Mouse (Mus musculus) kidney, adult 18-20 months (tissue): ENCODE measurements around the gene Keap1.
"Not testable (repeated sequence)": the region's sequence is repeated elsewhere in the genome, so short reads cannot be mapped to it uniquely, and the experiment has no call there.

Experiments
- DNase-seq: peaks from one replicate; pipeline ENCODE4 v3.0.0; 2021

Gene Keap1

DNA sequence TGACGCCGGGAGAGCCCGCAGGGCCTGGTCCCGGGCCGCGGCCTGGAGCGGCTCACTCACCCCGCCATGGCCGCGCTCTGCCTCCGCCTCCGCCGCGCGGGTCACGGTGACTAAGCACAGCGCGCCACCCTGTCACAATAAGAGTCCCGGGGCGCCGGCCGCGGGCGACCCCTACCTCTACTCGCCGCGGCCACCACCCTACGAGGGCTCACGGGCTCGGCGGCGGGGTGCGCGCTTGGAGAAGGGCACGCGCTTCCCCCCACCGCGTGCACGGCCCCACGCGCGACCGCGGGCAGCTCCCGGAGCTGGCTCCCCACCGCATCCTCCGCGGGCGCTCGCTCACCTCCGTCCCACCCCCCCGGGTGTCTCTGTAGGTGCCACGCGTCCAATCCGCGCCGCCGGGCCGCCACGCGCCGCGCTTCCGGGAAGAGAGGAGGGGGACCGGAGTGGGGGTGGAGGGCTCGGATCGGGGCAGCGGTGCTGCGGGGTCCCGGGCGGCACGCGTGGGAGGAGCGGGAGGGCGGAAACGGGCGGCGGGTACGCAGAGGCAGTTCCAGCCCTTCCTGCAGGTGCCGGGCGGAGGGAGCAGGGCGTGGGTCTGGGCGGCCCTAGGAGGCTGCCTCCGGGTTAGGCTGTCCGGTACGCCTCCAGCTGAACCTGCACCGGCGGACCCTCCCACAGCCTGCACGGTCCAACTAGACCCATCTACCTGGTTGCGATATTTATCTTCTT, at the start of gene Keap1:
Gene Keap1 (minus strand): TSS at position 629 of the 732 bp plus-strand sequence.
- DNase-seq = peak; percentile 90

DNA sequence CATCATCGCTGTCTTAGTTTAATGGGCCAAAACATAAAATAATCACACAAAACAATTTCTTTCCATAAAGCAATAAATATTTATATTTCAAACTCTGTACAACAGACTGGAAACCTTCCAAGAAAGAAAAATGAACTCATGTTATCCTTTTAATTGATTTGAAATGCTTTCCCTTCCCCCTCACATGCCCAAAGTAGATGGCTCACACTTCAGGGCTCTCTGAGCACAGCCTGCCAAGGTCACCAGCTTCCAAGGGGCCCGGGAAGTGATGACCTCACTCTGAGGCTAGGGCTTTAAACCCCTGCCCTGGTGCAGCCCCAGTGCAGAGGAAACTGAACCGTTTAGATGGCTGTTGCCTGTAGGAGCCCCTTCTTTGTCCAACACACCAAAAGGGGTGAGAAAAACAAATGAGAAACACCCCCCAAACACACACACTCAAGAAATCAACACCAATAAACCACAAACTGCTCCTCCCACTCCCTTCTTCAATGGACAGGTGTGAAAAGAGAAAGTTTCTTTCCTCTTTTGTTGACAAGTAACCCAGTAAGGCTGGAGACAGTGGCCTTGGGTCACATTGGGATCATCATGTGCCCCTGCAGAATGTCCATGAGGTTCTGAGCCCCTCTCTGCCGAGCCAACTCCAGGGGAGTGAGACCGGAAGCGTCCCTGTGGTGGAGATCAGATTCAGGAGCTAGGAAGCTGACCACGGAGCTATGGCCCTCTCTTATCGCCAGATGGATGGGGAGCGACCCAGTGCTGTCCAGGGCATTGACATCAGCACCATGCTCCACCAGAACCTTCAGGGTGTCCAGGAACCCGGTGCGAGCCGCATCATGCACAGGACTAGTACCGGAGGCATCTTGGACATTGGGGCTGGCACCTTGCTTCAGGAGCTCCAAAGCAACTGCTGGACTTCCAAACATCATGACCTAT, 49.5 kb upstream of the Keap1 start:
- no peak for DNase-seq

GRCm38 (mm10) chr9:21287571-21288402, 48.6 kb upstream of the Keap1 start, which contains the start of gene Kri1:
Gene Kri1 (minus strand): TSS chr9:21287969.
- DNase-seq = peak; percentile 99

DNA sequence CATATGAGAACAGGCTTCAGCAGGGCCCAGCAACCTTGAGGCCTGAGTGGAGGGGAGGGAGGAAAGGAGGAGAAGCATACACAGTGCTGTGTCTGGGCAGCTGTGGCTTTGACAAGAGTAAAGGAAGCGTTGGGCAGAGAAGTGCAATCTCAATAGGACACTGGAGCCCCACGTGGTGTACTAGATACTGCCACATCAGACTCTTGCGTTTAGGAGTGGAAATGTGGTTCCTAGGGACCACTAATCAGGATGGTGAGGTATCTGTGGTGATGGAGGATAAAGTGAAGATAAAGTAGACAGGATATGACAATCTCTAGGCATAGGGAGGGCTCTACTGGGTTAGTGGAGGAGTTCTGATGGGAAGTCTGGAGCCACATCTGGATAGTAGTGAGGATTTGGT, 47.6 kb upstream of the Keap1 start:
- no peak for DNase-seq

DNA sequence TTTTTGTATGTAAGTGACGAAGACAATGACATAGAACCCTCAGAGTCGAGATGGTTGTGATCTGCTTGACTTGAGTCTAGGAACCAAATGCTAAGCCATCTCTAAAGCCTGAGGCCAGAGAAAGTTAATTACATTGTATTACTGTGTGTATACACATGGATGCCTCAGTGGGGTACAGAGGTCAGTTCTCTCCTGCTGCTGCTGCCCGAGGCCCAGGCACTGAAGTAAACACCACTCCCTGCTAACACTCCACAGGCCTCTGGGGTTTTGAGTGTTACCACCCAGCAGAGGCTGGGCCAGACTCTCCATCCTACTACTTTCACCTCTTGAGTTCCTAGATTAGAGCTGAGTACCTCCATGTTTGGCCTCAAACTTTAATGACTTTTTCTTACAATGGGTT, 44.8 kb upstream of the Keap1 start:
- DNase-seq = no peak

- DNase-seq = no peak
These were observed 44.4 kb upstream of the Keap1 start for GRCm38 (mm10) chr9:21283591-21283990.

DNA sequence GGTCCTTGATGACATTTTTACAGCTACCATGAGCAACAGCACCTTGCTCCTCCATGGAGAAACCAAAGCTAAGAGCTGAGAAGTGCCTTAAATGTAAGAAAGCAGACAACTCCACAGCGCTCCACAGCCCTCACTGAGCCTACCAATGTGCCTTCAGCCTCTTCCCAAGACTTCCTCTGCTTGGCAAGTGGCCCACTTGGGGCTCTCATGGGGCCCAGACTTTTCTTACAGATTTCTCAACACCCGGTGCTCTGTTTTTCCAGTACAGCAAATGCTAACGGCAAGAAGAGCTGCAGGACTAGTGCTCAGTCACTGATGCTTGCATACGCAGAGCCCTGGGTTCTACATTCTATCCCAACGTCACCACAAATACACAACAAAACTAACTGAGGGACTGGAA, 38.6 kb upstream of the Keap1 start:
- DNase-seq = no peak

- no peak for DNase-seq
These were observed 37.1 kb upstream of the Keap1 start for GRCm38 (mm10) chr9:21276307-21276706.

DNA sequence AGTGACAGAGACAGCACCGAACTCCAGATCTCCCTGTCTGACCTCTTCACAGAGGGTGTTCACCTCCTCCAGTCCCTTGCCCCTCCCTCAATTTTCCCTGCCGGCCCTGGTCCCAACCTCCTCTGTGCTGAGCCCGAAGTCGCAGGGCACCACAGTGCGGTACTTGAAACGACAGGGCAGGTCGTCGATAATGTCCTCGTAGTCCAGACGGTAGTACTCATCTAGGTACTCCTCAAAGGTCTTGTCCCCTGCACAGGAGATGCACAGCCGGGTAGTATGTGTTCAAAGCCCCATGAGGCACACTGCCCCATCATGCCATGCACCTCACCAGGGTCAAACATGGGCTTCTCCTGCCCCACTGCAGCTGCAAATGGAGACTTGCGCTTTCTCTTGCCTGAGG, 36.6 kb upstream of the Keap1 start:
- DNase-seq = no peak

DNA sequence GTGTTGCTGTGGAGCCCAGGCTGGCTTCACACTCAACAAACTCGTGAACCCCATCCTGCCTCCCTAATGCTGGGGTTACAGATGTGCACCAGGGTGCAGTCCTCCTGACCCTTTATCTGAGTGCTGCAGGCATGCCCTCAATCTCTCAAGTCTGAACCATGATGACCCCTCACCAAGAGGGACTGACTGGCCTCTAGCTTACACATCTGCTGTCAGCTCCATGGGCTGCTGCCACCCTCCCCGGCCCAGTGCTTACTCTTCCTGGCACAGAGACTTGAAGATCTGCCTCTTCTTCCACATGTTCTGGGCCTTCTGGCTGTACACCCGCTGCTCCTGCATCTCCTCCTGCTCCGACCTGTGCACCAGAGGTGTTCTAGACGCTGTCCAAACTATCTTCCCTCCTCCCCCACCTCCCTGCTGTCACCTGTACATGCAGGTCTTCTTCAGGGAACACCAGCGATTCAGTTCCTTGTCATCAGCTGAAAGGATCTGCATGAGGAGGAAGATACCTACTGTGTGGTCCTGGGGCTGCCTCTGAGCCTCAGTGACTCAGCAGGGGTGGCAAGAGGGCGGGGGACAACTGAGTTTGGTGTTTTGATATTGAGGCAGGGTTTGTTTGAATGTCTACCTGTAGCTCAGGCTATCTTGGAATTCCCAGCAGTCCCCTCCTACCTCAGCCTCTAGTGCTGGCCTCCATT, 36.0 kb upstream of the Keap1 start:
- no peak for DNase-seq

DNA sequence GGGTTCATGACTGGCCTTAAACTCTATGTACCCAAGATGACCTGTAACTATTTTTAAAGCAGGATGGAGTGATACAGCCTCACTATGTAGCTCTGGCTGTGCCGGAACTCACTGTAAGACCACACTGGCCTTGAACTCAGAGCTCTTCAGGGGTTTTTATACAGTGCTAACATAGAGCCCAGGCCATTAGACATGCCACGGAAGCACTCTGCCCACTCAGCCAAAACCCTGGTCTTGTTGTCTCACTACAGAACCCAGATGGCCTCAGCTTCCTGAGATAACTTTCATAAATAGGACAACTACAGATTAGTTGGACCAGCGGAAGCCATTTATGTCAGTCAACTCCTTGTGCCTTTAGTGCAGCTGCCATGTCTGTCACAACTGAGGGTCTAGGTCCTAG, 35.2 kb upstream of the Keap1 start:
- no peak for DNase-seq

- no peak for DNase-seq
These were observed 34.5 kb upstream of the Keap1 start for GRCm38 (mm10) chr9:21273520-21274228.

DNA sequence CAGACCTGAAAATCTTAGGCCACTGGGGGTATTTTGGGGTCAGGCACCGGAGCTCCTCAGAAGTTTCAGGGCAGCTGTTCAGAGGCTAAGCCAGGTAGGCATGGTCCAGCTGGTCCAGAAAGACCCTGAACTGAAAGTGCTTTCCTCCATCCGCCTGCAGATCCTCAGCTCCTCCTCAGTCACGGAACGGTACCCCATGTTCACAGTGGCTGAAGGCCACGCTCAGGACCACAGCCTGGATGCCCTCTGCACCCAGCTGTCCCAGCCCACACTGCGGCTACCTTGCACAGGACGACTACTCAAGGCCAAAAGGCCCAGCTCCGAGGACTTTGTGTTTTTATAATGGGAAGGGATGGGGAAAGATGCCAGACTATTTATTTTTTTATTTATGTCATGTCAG, 33.9 kb upstream of the Keap1 start:
- DNase-seq = no peak

DNA sequence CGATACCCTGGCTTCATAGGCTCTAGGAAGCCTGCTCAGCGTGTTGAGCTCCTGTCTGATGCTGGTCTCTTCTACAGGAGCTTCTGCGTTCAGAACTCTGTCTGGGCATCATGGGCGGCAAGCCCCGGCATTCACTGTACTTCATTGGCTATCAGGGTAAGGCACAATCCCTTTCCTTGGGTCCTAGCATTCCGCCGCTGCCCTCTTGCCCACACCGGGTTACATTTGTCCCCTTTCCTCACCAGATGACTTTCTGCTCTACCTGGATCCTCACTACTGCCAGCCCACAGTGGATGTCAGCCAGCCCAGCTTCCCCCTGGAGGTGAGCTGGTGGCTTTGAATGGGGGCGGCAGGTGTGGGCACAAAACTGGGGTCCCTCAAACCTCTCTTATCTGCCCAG, 33.2 kb upstream of the Keap1 start:
- DNase-seq = no peak

DNA sequence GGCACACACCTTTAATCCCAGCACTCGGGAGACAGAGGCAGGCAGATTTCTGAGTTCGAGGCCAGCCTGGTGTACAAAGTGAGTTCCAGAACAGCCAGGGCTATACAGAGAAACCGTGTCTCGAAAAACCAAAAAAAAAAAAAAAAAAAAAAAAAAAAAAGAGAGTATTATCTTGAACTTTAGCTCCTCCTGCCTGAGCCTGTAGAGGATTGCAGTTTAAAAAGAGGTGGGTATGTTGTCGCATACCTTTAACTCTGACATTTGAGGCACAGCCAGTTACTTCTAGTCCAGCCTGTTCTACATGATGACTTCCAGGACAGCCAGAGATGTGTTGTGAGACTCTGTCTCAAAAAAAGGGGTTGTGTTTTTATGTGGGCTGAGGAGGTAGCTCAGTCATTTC, 30.4 kb upstream of the Keap1 start:
- not testable (repeated sequence) for DNase-seq

DNA sequence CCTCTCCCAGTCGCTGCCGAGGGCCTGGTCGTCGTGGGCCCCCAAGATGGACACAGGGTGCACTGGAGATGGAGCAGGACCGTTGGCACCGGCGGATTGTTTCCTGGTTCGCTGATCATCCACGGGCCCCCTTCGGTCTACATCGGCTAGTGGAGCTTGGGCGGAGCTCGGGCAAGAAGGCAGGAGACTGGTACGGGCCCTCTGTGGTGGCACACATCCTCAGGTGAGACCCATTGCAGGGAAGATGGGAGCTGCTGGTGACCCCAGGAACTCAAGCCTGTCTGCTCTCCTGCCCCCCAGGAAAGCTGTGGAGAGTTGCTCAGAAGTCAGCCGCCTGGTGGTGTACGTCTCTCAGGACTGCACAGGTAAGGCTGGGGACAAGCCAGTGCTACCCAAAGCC, 29.1 kb upstream of the Keap1 start:
- DNase-seq = no peak

DNA sequence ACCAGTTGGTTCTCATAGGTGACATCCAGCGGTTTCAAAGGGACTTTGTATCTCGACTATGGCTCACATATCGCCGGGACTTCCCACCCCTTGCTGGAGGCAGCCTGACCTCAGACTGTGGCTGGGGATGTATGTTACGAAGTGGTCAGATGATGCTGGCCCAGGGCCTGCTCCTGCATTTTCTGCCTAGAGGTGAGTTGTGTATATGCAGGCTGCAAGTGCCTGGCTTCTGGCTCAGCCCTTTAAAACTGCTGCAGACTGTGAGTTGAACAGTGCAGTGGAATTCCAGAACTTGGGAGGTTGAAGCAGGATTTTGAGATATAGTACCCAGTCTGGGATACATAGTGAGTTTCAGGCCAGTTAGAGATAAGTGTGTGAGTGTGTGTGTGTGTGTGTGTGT, 27.7 kb upstream of the Keap1 start:
- DNase-seq = no peak

GRCm38 (mm10) chr9:21265611-21266010, 26.4 kb upstream of the Keap1 start:
- peak; percentile 72 for DNase-seq

- peak; percentile 97 for DNase-seq
These were observed 25.9 kb upstream of the Keap1 start, which contains the start of gene Atg4d for GRCm38 (mm10) chr9:21265000-21265561. Gene Atg4d (plus strand): TSS chr9:21265293.

DNA sequence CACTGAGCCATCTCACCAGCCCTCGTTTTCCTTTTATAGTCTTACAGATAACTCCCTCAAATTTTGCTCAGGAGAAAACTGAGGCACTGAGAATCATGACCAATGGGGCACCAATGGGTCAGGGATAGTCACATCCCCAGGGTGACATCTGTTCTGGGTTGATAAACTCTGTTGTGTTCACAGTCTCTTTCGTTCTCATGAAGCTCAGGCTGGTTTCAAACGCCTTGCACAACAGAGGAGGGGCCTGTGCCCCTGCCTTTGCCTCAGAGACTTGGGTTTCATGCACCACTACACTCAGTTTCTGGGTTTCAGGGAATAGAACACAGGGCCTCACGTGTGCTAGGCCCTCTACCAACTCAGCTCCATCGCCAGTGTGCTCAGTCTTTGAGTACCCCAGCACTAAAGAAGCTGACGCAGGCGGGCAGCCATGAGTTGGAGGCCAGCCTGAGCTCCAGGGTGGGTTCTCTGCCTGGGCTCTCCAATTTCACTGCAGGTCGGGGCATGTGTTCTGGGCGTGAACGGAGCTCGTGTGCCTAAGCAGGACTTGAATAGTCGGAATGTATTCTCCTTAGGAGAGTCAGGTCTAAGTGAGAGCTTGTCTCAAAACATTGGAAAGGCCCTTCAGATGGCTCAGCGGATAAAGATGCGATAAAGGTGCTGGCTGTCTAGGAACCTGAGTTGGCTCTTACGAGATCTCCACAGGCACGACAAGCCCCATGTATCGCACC, 25.3 kb upstream of the Keap1 start:
- no peak for DNase-seq

DNA sequence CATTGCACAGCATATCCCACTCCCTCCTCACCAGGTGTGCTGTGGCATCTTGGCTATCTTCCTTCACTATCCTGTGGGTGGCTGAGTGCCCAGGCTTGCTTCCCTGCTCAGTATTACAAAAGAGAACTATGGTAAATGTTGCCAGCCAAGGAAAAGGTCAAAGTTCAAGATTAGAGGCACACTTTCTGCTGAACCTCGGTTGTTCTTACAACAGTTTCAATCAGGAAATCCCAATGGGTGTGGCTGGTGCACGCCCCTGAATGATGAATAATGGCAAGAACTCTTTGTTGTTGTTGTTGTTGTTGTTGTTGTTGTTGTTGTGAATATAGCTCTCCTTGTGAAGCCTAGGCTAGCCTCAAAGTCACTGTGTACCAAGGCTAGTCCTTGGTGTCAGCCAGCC, 22.7 kb upstream of the Keap1 start:
- DNase-seq = no peak
